Mouse (Mus musculus) hindbrain, embryonic 12.5 days (tissue): ENCODE measurements at regions not wholly inside any gene's neighbourhood (a gene's known extent, or its start where the extent isn't known, plus 50 kb on each side); places are given as distances from the start of the nearest gene placed in this dataset.

Source experiments
- ATAC-seq: fragments of 200-750 bp; cut with Nextera tagmentation; 2 replicates; pipeline ENCODE4 v1.8.0; 2017; ENCODE audit warnings: moderate TSS enrichment; ENCODE audit not compliant: low FRiP score
- H3K27ac ChIP-seq: fragments of 300-500 bp; sonication (generic); 2 replicates; pipeline ENCODE4 v1.5.1; 2016; ENCODE audit warnings: mild to moderate bottlenecking
- H3K27me3 ChIP-seq: fragments of 300-500 bp; sonication (generic); 2 replicates; pipeline ENCODE4 v1.6.1; 2016; ENCODE audit warnings: mild to moderate bottlenecking
- H3K36me3 ChIP-seq: fragments of 300-500 bp; sonication (generic); 2 replicates; pipeline ENCODE4 v1.6.1; 2016; ENCODE audit warnings: mild to moderate bottlenecking
- H3K4me1 ChIP-seq: fragments of 300-500 bp; sonication (generic); 2 replicates; pipeline ENCODE4 v1.6.1; 2016
- H3K4me2 ChIP-seq: fragments of 300-500 bp; sonication (generic); replicated peaks from 2 replicates; pipeline ENCODE4 v1.6.1; 2016; ENCODE audit warnings: mild to moderate bottlenecking
- H3K4me3 ChIP-seq: fragments of 300-500 bp; sonication (generic); 2 replicates; pipeline ENCODE4 v1.5.1; 2016; ENCODE audit warnings: mild to moderate bottlenecking
- H3K9ac ChIP-seq: fragments of 300-500 bp; sonication (generic); 2 replicates; pipeline ENCODE4 v1.6.1; 2016; ENCODE audit warnings: mild to moderate bottlenecking, moderate library complexity
- H3K9me3 ChIP-seq: fragments of 300-500 bp; sonication (generic); replicated peaks from 2 replicates; pipeline ENCODE4 v1.6.1; 2016; ENCODE audit warnings: mild to moderate bottlenecking
- WGBS: fragments of 180-500 bp; shearing (Covaris S2); methylation state at CpG from one replicate; pipeline ENCODE4 v1.1.7; 2016; 5-methylcytosine and 5-hydroxymethylcytosine counted together

DNA sequence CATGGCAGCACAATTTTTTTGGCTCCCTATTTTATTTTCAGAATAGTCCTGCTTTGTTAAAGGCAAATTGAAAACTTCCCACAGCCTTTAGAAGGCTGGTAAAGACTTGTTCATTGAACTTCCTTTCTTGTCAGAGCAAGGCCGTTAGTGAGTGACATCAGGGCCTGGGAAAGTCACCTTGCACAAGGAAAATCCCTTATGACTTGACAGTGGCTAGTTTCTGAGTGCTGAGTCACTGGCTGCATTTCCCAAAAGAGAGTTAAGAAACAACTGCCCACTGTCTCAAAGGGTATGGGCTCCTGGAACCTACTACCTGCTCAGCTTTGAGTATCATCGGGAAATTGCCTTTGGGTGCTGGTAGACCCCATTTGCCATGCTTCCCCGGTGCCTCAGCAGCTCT, 89.2 kb upstream of the Marcks start:
- Histone ChIP-seq H3K9ac (no peak overlapping the region), H3K9me3 (no peaks in the 10 kb centered on the region), H3K27me3 (no peaks in the 10 kb centered on the region), H3K27ac (no peak overlapping the region), H3K4me2 (no peak overlapping the region), H3K4me3 (no peak overlapping the region), H3K4me1 (peaks cover 7% of the 10 kb centered on the region), H3K36me3 (no peaks in the 10 kb centered on the region)
- ATAC-seq = no peak
- WGBS = 70% methylated on average over 3 of the region's 3 CpGs

- ATAC-seq = no peak
- 80% methylated on average over 6 of the region's 6 CpGs for WGBS
- Histone ChIP-seq H3K9ac (no peak overlapping the region), H3K4me3 (no peak overlapping the region), H3K27ac (no peak overlapping the region), H3K27me3 (no peaks in the 10 kb centered on the region), H3K9me3 (no peaks in the 10 kb centered on the region), H3K4me2 (no peak overlapping the region), H3K4me1 (no peaks in the 10 kb centered on the region), H3K36me3 (no peaks in the 10 kb centered on the region)
Measured at GRCm38 (mm10) chr10:37221730-37222129, 83.0 kb upstream of the Marcks start.

GRCm38 (mm10) chr10:37220434-37220833, 81.7 kb upstream of the Marcks start:
- no peaks in the 10 kb centered on the region for H3K36me3 ChIP-seq
- ATAC-seq = no peak
- no peaks in the 10 kb centered on the region for H3K27me3 ChIP-seq
- H3K9me3 ChIP-seq = no peaks in the 10 kb centered on the region
- no peaks in the 10 kb centered on the region for H3K4me1 ChIP-seq
- no peak overlapping the region for H3K4me2 ChIP-seq
- no peak overlapping the region for H3K9ac ChIP-seq
- no peak overlapping the region for H3K4me3 ChIP-seq
- no peak overlapping the region for H3K27ac ChIP-seq
- WGBS = 61% methylated on average over 3 of the region's 3 CpGs

- H3K9ac ChIP-seq = no peak overlapping the region
- 71% methylated on average over 4 of the region's 4 CpGs for WGBS
- H3K27ac ChIP-seq = no peak overlapping the region
- H3K9me3 ChIP-seq = no peaks in the 10 kb centered on the region
- no peaks in the 10 kb centered on the region for H3K36me3 ChIP-seq
- no peak overlapping the region for H3K4me2 ChIP-seq
- no peak overlapping the region for H3K4me3 ChIP-seq
- H3K4me1 ChIP-seq = no peaks in the 10 kb centered on the region
- no peak for ATAC-seq
- H3K27me3 ChIP-seq = no peaks in the 10 kb centered on the region
Measured at GRCm38 (mm10) chr10:37219936-37220335, 81.2 kb upstream of the Marcks start.

DNA sequence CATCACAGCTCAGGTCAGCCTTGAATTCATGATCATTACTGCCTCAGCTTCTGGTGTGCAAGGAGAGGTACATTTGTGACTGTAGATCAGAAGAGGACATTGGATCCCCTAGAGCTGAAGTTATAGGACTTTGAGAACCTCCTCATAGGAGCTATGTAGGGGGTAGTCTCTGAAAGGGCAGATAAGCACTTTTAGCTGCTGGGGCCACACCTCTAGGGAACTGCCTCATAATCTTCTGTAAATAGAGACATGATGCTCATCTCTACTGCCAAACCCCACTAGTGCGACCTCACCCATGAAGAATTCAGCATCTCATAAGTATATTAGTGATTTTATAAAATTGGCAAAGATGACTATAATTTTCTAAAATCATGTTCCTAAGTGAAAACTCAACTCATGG, 80.7 kb upstream of the Marcks start:
- Histone ChIP-seq H3K4me3 (no peak overlapping the region), H3K9ac (no peak overlapping the region), H3K4me1 (no peaks in the 10 kb centered on the region), H3K27ac (no peak overlapping the region), H3K4me2 (no peak overlapping the region), H3K36me3 (no peaks in the 10 kb centered on the region), H3K27me3 (no peaks in the 10 kb centered on the region), H3K9me3 (no peaks in the 10 kb centered on the region)
- WGBS = 92% methylated on average over 1 of the region's 1 CpGs
- ATAC-seq = no peak

GRCm38 (mm10) chr10:37214656-37215055, 75.9 kb upstream of the Marcks start:
- Histone ChIP-seq H3K9me3 (no peaks in the 10 kb centered on the region), H3K27me3 (no peaks in the 10 kb centered on the region), H3K9ac (no peak overlapping the region), H3K4me1 (no peaks in the 10 kb centered on the region), H3K4me2 (no peak overlapping the region), H3K4me3 (no peak overlapping the region), H3K36me3 (no peaks in the 10 kb centered on the region), H3K27ac (no peak overlapping the region)
- WGBS = 72% methylated on average over 5 of the region's 5 CpGs
- ATAC-seq = no peak

GRCm38 (mm10) chr10:37212350-37213035, 73.8 kb upstream of the Marcks start:
- H3K9me3 ChIP-seq = no peaks in the 10 kb centered on the region
- H3K4me3 ChIP-seq = no peak overlapping the region
- WGBS = 40% methylated on average over 1 of the region's 1 CpGs
- no peak overlapping the region for H3K4me2 ChIP-seq
- no peak overlapping the region for H3K27ac ChIP-seq
- no peak for ATAC-seq
- no peaks in the 10 kb centered on the region for H3K27me3 ChIP-seq
- H3K4me1 ChIP-seq = no peaks in the 10 kb centered on the region
- no peaks in the 10 kb centered on the region for H3K36me3 ChIP-seq
- no peak overlapping the region for H3K9ac ChIP-seq

DNA sequence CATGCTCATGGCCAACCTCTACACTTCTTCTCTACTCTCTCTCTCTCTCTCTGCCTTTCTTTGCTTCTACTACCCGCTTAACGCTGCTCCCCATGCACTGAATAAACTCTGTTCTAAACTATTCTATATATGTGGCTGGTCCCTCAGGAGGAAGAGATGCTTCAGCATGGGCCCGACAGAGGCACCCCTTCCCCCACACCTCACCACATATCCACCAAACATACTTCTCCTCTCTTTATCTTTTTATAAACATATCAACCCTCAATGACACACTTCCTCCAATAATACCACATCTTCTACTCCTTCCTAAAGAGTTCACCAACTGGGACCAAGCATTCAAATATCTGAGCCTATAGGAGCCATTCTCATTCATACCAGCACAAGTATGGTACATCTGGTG, 72.6 kb upstream of the Marcks start:
- 92% methylated on average over 3 of the region's 3 CpGs for WGBS
- H3K9ac ChIP-seq = no peak overlapping the region
- H3K4me2 ChIP-seq = no peak overlapping the region
- ATAC-seq = no peak
- H3K27me3 ChIP-seq = no peaks in the 10 kb centered on the region
- no peak overlapping the region for H3K4me3 ChIP-seq
- H3K36me3 ChIP-seq = no peaks in the 10 kb centered on the region
- no peaks in the 10 kb centered on the region for H3K4me1 ChIP-seq
- H3K9me3 ChIP-seq = no peaks in the 10 kb centered on the region
- no peak overlapping the region for H3K27ac ChIP-seq

DNA sequence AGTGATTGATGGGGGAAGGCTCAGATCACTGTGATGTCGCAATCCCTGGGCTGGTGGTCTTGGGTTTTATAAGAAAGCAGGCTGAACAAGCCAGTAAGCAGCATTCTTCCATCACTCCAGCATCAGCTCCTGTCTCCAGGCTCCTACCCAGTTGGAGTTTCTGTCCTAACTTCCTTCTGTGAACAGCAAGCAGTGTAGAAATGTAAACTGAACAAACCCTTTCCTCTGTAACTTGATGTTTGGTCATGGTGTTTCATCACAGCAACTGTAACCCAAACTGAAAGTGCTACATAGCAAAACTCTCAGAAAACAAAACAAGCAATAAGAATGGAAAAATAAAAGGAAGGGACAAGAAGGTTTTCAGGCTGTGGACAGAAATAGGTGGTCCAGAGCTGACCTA, 71.5 kb upstream of the Marcks start:
- Histone ChIP-seq H3K9me3 (no peaks in the 10 kb centered on the region), H3K36me3 (no peaks in the 10 kb centered on the region), H3K4me3 (no peak overlapping the region), H3K4me2 (no peak overlapping the region), H3K27me3 (no peaks in the 10 kb centered on the region), H3K27ac (no peak overlapping the region), H3K4me1 (no peaks in the 10 kb centered on the region), H3K9ac (no peak overlapping the region)
- no peak for ATAC-seq
- WGBS = 100% methylated on average over 1 of the region's 1 CpGs

DNA sequence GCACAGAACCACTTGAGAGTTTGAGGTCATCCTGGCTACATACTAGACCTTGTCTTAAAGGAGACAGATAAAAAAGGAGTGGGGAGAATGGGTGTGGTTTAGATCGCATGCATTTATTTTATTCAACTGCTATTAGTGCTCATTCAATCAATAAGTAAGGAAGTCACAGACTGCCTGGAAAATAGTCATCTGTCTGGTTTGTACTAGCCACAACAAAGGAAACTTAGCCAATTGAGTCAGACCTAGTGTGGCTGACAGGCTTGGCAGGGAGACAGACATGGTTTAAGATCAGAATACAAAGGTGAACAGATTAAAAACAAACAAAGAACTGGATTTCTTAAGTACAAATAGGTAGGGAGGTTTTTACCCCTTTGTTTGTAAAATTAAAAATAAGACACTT, 68.3 kb upstream of the Marcks start:
- Histone ChIP-seq H3K27me3 (no peaks in the 10 kb centered on the region), H3K27ac (no peak overlapping the region), H3K4me2 (no peak overlapping the region), H3K9ac (no peak overlapping the region), H3K4me1 (no peaks in the 10 kb centered on the region), H3K9me3 (no peaks in the 10 kb centered on the region), H3K4me3 (no peak overlapping the region), H3K36me3 (no peaks in the 10 kb centered on the region)
- no peak for ATAC-seq
- 94% methylated on average over 1 of the region's 1 CpGs for WGBS

- WGBS = 77% methylated on average over 4 of the region's 4 CpGs
- no peak overlapping the region for H3K4me3 ChIP-seq
- H3K27me3 ChIP-seq = no peaks in the 10 kb centered on the region
- no peak for ATAC-seq
- H3K27ac ChIP-seq = no peak overlapping the region
- no peaks in the 10 kb centered on the region for H3K4me1 ChIP-seq
- no peaks in the 10 kb centered on the region for H3K36me3 ChIP-seq
- H3K9me3 ChIP-seq = no peaks in the 10 kb centered on the region
- no peak overlapping the region for H3K9ac ChIP-seq
- H3K4me2 ChIP-seq = no peak overlapping the region
Measured at GRCm38 (mm10) chr10:37206546-37206945, 67.8 kb upstream of the Marcks start.

- Histone ChIP-seq H3K27ac (no peak overlapping the region), H3K27me3 (no peaks in the 10 kb centered on the region), H3K36me3 (no peaks in the 10 kb centered on the region), H3K9ac (no peak overlapping the region), H3K4me2 (no peak overlapping the region), H3K9me3 (no peaks in the 10 kb centered on the region), H3K4me3 (no peak overlapping the region), H3K4me1 (no peaks in the 10 kb centered on the region)
- 86% methylated on average over 1 of the region's 1 CpGs for WGBS
- ATAC-seq = no peak
Measured at GRCm38 (mm10) chr10:37203709-37204108, 65.0 kb upstream of the Marcks start.

DNA sequence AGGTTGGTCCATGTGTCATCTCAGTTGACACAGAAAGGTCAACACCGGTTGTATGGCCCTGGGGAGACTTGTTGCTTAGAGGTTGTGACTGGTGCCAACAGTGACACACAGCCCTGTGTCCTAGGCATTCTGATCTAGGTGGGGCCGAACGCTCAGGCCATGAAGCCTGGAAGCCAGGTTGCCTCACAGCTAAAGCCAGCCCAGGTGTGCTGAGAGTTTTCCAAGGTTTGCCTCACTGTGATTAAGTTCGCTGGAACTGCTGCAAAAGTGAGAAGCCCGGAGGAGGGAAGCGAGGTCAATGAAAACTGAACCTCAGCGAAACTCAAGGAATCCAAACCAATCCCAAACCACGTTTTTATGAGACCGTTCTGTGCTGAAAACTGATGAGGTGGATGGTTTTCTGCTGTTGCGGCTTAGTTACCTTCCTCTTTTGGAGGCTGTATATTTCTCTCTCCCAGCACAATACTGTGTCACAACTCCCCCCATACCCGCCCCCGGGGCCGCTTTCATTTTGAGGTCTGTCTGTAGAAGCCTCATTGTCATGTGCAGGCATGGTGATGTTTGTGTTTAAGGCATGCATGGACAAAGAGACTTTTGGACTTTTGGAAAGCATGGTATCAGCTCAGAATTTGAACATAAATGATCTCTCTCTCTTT, 56.2 kb upstream of the Marcks start:
- Histone ChIP-seq H3K4me1 (no peaks in the 10 kb centered on the region), H3K27me3 (no peaks in the 10 kb centered on the region), H3K4me3 (no peak overlapping the region), H3K36me3 (no peaks in the 10 kb centered on the region), H3K9me3 (no peaks in the 10 kb centered on the region), H3K9ac (no peak overlapping the region), H3K27ac (no peak overlapping the region), H3K4me2 (no peak overlapping the region)
- 88% methylated on average over 13 of the region's 13 CpGs for WGBS
- ATAC-seq = no peak
